Mouse (Mus musculus) neutrophil, adult 59 days (primary cell): ENCODE measurements around the gene Nthl1. TPM values are rescaled to one million over a fixed set of nuclear protein-coding genes. Genes with fewer than 3 reads are reported as not detected.

Experiments used
- total RNA-seq, 2 experiments: library from RNA; stranded (reverse); gene quantifications; 1 replicate in 1 of 2; 2 replicates in 1 of 2; pipeline ENCODE4 v1.2.4; 2023

Nthl1 gene
- total RNA-seq: 1 to 10 TPM; 1.3 to 2.5 TPM

DNA sequence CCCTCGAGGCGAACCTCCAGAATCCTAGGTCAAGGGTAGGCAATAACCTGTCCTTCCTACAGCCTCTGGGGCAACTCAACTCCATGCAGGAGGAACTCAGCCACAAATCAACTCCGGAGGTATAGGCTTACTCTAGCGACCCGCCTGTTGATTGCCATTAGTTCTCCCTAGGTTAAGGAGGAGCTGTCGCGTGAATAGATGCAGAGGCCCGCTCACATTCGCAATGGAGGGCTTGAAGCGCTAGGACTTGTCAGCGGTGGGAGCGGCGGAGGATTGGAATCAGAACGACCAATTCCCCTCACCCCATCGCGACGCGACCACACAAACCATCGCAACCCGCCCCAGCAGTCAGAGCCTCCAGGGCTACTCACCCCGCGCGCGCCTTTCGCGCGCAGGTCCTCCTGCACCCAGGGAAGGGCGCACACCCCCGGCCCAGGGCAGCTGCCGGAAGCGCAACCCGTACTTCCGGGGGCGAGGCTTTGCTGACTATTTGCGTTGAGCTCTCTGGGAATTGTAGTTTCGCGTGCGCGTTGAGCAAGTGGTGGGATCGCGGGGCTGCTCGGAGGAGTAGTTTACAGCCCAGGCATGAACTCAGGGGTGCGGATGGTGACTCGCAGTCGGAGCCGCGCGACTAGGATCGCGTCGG is at the start of gene Nthl1, which contains the start of gene Tsc2:
Nthl1 (plus strand) TSS at position 514 of the 646 bp plus-strand sequence.
Tsc2 (minus strand) TSS at position 464 of the 646 bp plus-strand sequence.

DNA sequence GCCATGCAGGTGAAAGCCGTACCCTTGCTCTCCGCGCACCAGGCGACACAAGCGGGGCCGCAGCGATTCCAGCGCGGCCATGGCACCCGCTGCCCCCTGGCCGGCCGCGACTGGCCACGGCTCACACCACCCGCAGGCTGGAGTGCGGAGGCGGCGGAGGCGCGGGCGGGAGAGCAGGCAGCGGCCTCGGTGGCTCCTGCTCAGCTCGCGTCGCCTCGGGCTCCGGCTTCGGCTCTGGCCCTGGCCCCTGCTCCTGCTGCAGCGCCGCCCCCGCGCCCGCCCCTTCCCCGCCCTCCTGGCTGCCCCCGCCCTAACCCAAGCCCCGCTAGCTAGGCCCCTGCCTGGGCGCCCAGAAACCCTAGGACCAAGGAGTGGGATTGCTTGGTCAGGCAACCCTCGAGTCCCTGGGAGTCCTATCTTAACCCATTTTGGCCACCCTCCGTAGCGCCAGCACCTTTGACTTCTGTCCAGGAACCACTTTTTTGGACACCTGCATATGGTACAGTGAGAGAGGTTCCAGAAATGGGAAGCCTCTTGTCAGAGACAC is 17.7 kb downstream of the Nthl1 start, which contains the start of gene Slc9a3r2:
Slc9a3r2 (minus strand) TSS at position 258 of the 547 bp plus-strand sequence.

DNA sequence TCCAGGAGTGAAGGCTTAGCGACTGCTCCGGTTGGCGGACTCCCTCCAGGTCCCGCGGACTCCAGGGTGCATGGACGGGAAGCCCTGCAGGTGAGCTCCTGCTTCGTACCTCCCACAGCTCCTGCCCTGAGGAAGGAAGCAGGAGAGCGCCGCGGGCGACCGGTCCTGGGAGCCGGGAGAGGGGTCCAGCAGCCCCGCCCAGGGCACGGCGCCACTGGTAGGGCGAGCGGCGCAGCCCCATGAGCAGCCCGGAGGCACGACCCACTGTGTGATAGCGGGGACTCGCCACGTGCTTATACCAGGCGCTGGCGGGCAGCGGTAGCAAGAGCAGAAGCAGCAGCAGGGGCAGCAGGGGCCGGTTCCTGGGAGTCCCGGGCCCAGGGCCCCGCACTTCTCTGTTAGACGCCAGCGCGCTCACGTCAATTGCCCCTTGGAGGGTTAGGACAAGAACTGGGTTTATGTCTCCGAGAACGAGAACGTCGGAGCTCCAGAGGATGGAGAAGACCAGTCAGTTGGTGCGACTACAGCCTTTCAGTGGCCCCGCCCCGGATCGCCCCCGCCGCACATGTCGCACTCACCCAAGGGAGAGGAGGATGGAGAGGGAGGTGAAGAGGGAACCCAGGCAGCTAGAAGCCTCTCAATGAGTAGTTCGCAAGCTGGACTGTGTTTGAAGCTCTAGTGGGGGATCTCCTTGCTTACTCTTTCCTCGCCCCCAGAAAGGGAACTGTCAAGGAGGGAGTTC is 25.7 kb downstream of the Nthl1 start, which contains the start of gene Npw:
Npw (minus strand) TSS at position 441 of the 742 bp plus-strand sequence.

DNA sequence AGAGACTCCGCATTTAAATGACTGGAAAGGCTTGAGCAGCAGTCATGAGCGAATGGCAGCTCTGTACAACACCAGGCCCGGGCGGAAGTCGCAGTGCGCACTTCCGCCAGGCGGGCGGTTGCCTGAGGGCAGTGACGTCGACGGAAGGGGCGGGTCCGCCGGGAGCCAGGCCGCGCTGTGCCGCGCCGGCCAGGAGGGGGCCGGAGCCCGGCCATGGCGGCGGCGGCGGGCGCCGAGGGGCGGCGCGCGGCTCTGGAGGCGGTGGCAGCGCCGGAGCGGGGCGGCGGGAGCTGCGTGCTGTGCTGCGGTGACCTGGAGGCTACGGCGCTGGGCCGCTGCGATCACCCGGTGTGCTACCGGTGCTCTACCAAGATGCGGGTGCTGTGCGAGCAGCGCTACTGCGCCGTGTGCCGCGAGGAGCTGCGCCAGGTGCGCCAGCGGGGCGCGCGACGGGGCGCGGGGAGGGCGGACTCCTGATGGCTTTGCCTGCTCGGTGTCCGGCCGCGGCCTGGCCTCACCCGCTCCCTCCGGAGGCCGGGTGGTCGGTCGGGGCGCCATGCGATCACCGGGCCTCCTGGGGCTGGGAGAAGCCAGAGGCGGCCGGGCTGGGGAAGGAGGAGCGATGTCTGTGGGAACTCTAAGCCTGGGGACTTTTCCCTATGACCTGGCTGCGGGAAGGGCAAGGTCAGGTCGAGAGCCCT is 37.2 kb downstream of the Nthl1 start, which contains the start of gene Zfp598:
Zfp598 (plus strand) TSS at position 143 of the 701 bp plus-strand sequence.

Other genes with a start within 250 kb of the Nthl1 start
- 10 to 100 TPM; 61.6 to 70.5 TPM for gene Rnps1, start 218.1 kb upstream of the Nthl1 start, total RNA-seq
- gene Eci1, start 206.0 kb upstream of the Nthl1 start, total RNA-seq: 10 to 100 TPM; 11.5 to 14.1 TPM
- gene Dnase1l2, start 189.6 kb upstream of the Nthl1 start, total RNA-seq: 1 to 10 TPM; 2.0 to 2.3 TPM
- 10 to 100 TPM; 31.8 to 42.2 TPM for gene E4f1, start 162.4 kb upstream of the Nthl1 start, total RNA-seq
- 10 to 100 TPM; 24.7 to 26.6 TPM for gene Pgp, start 162.3 kb upstream of the Nthl1 start, total RNA-seq
- gene Bricd5, start 158.8 kb upstream of the Nthl1 start, total RNA-seq: not detected
- gene Mlst8, start 153.6 kb upstream of the Nthl1 start, total RNA-seq: 10 to 100 TPM; 42.8 to 46.1 TPM
- gene Caskin1, start 144.1 kb upstream of the Nthl1 start, total RNA-seq: not detected
- gene Traf7, start 104.7 kb upstream of the Nthl1 start, total RNA-seq: 100 to 1,000 TPM; 132 to 134 TPM
- 1 to 10 TPM in 1 of 2 experiments, under 1 TPM in 1; 0.95 to 1.1 TPM for gene Rab26, start 98.5 kb upstream of the Nthl1 start, total RNA-seq
- gene Pkd1, start 82.8 kb upstream of the Nthl1 start, total RNA-seq: 10 to 100 TPM; 16.1 to 22.7 TPM
- gene Tsc2, start 50 bp upstream of the Nthl1 start, total RNA-seq: 10 to 100 TPM; 54.4 to 55.6 TPM
- 1 to 10 TPM; 2.1 to 3.1 TPM for gene Slc9a3r2, start 17.6 kb downstream of the Nthl1 start, total RNA-seq
- gene Npw, start 25.8 kb downstream of the Nthl1 start, total RNA-seq: not detected
- 10 to 100 TPM; 27.1 to 28.0 TPM for gene Zfp598, start 37.0 kb downstream of the Nthl1 start, total RNA-seq
- gene Syngr3, start 57.3 kb downstream of the Nthl1 start, total RNA-seq: not detected
- 1 to 10 TPM; 7.6 to 9.4 TPM for gene Gfer, start 63.5 kb downstream of the Nthl1 start, total RNA-seq
- 1 to 10 TPM; 1.2 to 1.5 TPM for gene Noxo1, start 63.6 kb downstream of the Nthl1 start, total RNA-seq
- gene Tbl3, start 75.0 kb downstream of the Nthl1 start, total RNA-seq: 10 to 100 TPM; 16.4 to 16.5 TPM
- gene Rnf151, start 85.4 kb downstream of the Nthl1 start, total RNA-seq: not detected
- gene Rps2, start 85.4 kb downstream of the Nthl1 start, total RNA-seq: 100 to 1,000 TPM; 535 to 536 TPM
- gene Ndufb10, start 91.8 kb downstream of the Nthl1 start, total RNA-seq: 10 to 100 TPM; 65.0 to 72.7 TPM
- gene Rpl3l, start 95.1 kb downstream of the Nthl1 start, total RNA-seq: 1 to 10 TPM; 1.9 to 2.1 TPM
- 1,000 to 10,000 TPM; 1,180 to 1,230 TPM for gene Msrb1, start 104.0 kb downstream of the Nthl1 start, total RNA-seq
- not detected for gene Hs3st6, start 120.3 kb downstream of the Nthl1 start, total RNA-seq
- not detected for gene Meiob, start 171.6 kb downstream of the Nthl1 start, total RNA-seq
- gene Hagh, start 207.5 kb downstream of the Nthl1 start, total RNA-seq: 10 to 100 TPM; 46.5 to 47.8 TPM
- gene Fahd1, start 217.7 kb downstream of the Nthl1 start, total RNA-seq: 1 to 10 TPM; 3.7 to 4.0 TPM
- gene Igfals, start 233.3 kb downstream of the Nthl1 start, total RNA-seq: under 1 TPM; 0.18 to 0.75 TPM